Mouse (Mus musculus) limb, embryonic 14.5 days (tissue): Measurements from ENCODE around the gene Hdac4. TPM values are rescaled to one million over a fixed set of nuclear protein-coding genes. Genes with fewer than 3 reads are reported as not detected.

Source experiments
- ATAC-seq: fragments of 200-750 bp; cut with Nextera tagmentation; 2 replicates; pipeline ENCODE4 v1.8.0; 2017; ENCODE audit warnings: low read depth, moderate number of reproducible peaks, moderate TSS enrichment; ENCODE audit not compliant: low FRiP score
- DNase-seq: peaks from one replicate; pipeline ENCODE4 v3.0.0-alpha.2; 2015; ENCODE audit warnings: low spot score
- H3K27ac ChIP-seq: fragments of 300-500 bp; sonication (generic); replicated peaks from 2 replicates; pipeline ENCODE4 v1.5.1; 2014; ENCODE audit warnings: low read depth, mild to moderate bottlenecking, low read length, moderate library complexity, mixed read lengths
- H3K27me3 ChIP-seq: fragments of 300-500 bp; sonication (generic); 2 replicates; pipeline ENCODE4 v1.6.1; 2014; ENCODE audit warnings: low read length, mixed read lengths; ENCODE audit not compliant: control insufficient read depth, insufficient read depth
- H3K36me3 ChIP-seq: fragments of 300-500 bp; sonication (generic); 2 replicates; pipeline ENCODE4 v1.6.1; 2014; ENCODE audit warnings: mild to moderate bottlenecking, low read length, moderate library complexity, mixed read lengths; ENCODE audit not compliant: control insufficient read depth, insufficient read depth
- H3K4me1 ChIP-seq: fragments of 300-500 bp; sonication (generic); 2 replicates; pipeline ENCODE4 v1.6.1; 2014; ENCODE audit warnings: antibody characterized with exemption, low read length, mixed read lengths; ENCODE audit not compliant: control insufficient read depth, insufficient read depth
- H3K4me2 ChIP-seq: fragments of 300-500 bp; sonication (generic); replicated peaks from 2 replicates; pipeline ENCODE4 v1.6.1; 2014; ENCODE audit warnings: low read depth, mild to moderate bottlenecking, low read length, moderate library complexity; ENCODE audit not compliant: severe bottlenecking
- H3K4me3 ChIP-seq: fragments of 300-500 bp; sonication (generic); replicated peaks from 2 replicates; pipeline ENCODE4 v1.5.1; 2014; ENCODE audit warnings: low read length
- H3K9ac ChIP-seq: fragments of 300-500 bp; sonication (generic); 2 replicates; pipeline ENCODE4 v1.6.1; 2014; ENCODE audit warnings: mild to moderate bottlenecking, low read depth, low read length, moderate library complexity; ENCODE audit not compliant: severe bottlenecking
- H3K9me3 ChIP-seq: fragments of 300-500 bp; sonication (generic); 2 replicates; pipeline ENCODE4 v1.6.1; 2016; ENCODE audit warnings: low read length; ENCODE audit not compliant: control insufficient read depth
- POLR2A ChIP-seq: fragments of 200-500 bp; IDR thresholded peaks from 2 replicates; pipeline ENCODE4 v1.8.0; 2012; ENCODE audit warnings: inconsistent platforms, mild to moderate bottlenecking, moderate library complexity, borderline replicate concordance; ENCODE audit not compliant: insufficient read depth, insufficient read length; ENCODE audit errors: extremely low read depth
- WGBS: fragments of 180-500 bp; shearing (Covaris S2); extraction: QIAGEN DNeasy Blood & Tissue Kit; methylation state at CpG from one replicate; pipeline ENCODE4 v1.1.7; 2014; 5-methylcytosine and 5-hydroxymethylcytosine counted together
- polyA plus RNA-seq, 2 experiments: library from polyadenylated mRNA; depleted of rRNA in 1 of 2; stranded (reverse) in 1 of 2; unstranded in 1 of 2; fragments of >200 nt; fragmentation: Nextera tagmentation in 1 of 2; extraction: Ambion mirVana in 1 of 2; gene quantifications; 2 replicates each; pipeline versions ENCODE4 v1.2.1 to v1.2.3; 2012 to 2014

The Hdac4 gene
- polyA plus RNA-seq, 2 experiments: 15.2 to 25.4 TPM

GRCm38 (mm10) chr1:91923567-91923966 is 271.9 kb downstream of the Hdac4 start:
- peaks cover 14% of the 10 kb centered on the region; the same call in 1 of the 2 replicates for H3K4me1 ChIP-seq
- peaks cover under 1% of the 10 kb centered on the region; the same call in 1 of the 2 replicates for H3K36me3 ChIP-seq
- TF ChIP-seq POLR2A: no peak
- H3K9ac ChIP-seq: no peak overlapping the region
- H3K4me2 ChIP-seq: no peak overlapping the region
- H3K9me3 ChIP-seq: no peaks in the 10 kb centered on the region
- 96% methylated on average over 9 of the region's 9 CpGs for WGBS
- DNase-seq (no peak), ATAC-seq (no peak)
- H3K27ac ChIP-seq: no peak overlapping the region
- H3K4me3 ChIP-seq: no peak overlapping the region
- H3K27me3 ChIP-seq: no peaks in the 10 kb centered on the region

GRCm38 (mm10) chr1:91922235-91923152 is 273.0 kb downstream of the Hdac4 start:
- H3K27me3 ChIP-seq: no peaks in the 10 kb centered on the region
- H3K9ac ChIP-seq: no peak overlapping the region
- no peak overlapping the region for H3K4me2 ChIP-seq
- WGBS: 77% methylated on average over 7 of the region's 7 CpGs
- peaks cover 10% of the 10 kb centered on the region; the same call in 1 of the 2 replicates for H3K4me1 ChIP-seq
- H3K9me3 ChIP-seq: no peaks in the 10 kb centered on the region
- ATAC-seq (no peak), DNase-seq (no peak)
- no peaks in the 10 kb centered on the region for H3K36me3 ChIP-seq
- no peak overlapping the region for H3K4me3 ChIP-seq
- H3K27ac ChIP-seq: no peak overlapping the region
- no peak for TF ChIP-seq POLR2A

GRCm38 (mm10) chr1:91921702-91922101 is 273.8 kb downstream of the Hdac4 start:
- H3K4me3 ChIP-seq: no peak overlapping the region
- 87% methylated on average over 4 of the region's 4 CpGs for WGBS
- no peak for TF ChIP-seq POLR2A
- H3K4me2 ChIP-seq: no peak overlapping the region
- ATAC-seq (no peak), DNase-seq (no peak)
- H3K9ac ChIP-seq: no peak overlapping the region
- H3K4me1 ChIP-seq: peaks cover 9% of the 10 kb centered on the region
- H3K36me3 ChIP-seq: no peaks in the 10 kb centered on the region
- H3K27ac ChIP-seq: no peak overlapping the region
- H3K27me3 ChIP-seq: no peaks in the 10 kb centered on the region
- no peaks in the 10 kb centered on the region for H3K9me3 ChIP-seq

GRCm38 (mm10) chr1:91921279-91921678 is 274.2 kb downstream of the Hdac4 start:
- Histone ChIP-seq H3K9me3 (no peaks in the 10 kb centered on the region), H3K4me1 (peaks cover 13% of the 10 kb centered on the region), H3K27ac (no peak overlapping the region), H3K36me3 (no peaks in the 10 kb centered on the region), H3K9ac (no peak overlapping the region), H3K4me3 (no peak overlapping the region), H3K27me3 (no peaks in the 10 kb centered on the region), H3K4me2 (no peak overlapping the region)
- no peak for TF ChIP-seq POLR2A
- DNase-seq (no peak), ATAC-seq (no peak)
- WGBS: 75% methylated on average over 5 of the region's 5 CpGs

GRCm38 (mm10) chr1:91920038-91920589 is 275.4 kb downstream of the Hdac4 start:
- Histone ChIP-seq H3K4me2 (no peak overlapping the region), H3K4me3 (no peak overlapping the region), H3K27me3 (no peaks in the 10 kb centered on the region), H3K9me3 (no peaks in the 10 kb centered on the region), H3K36me3 (no peaks in the 10 kb centered on the region), H3K9ac (no peak overlapping the region), H3K4me1 (peaks cover 14% of the 10 kb centered on the region), H3K27ac (no peak overlapping the region)
- no peak for DNase-seq
- 28% methylated on average over 7 of the region's 7 CpGs for WGBS
- no peak for ATAC-seq
- TF ChIP-seq POLR2A: no peak
